Mouse (Mus musculus) spleen, postnatal 0 days (tissue): ENCODE data around the gene Cadps2. TPM values are rescaled to one million over a fixed set of nuclear protein-coding genes. Genes with fewer than 3 reads are reported as not detected.

ENCODE experiments used
- polyA plus RNA-seq: library from polyadenylated mRNA; unstranded; fragments of >200 nt; fragmentation: Nextera tagmentation; extraction: Ambion mirVana; gene quantifications from 2 replicates; pipeline ENCODE4 v1.2.1, GENCODE M21; 2015

Cadps2 gene
- polyA plus RNA-seq = 1.8 and 2.3 TPM in 2 replicates

GRCm38 (mm10) chr6:23839009-23839811 is at the start of gene Cadps2:
Gene Cadps2 (minus strand): TSS chr6:23839421.

GRCm38 (mm10) chr6:23655036-23655435 is 184.2 kb downstream of the Cadps2 start, which contains the start of gene Rnf148:
Gene Rnf148 (minus strand): TSS chr6:23655136.

GRCm38 (mm10) chr6:23650205-23650604 is 189.0 kb downstream of the Cadps2 start, which contains the start of gene Rnf133:
Gene Rnf133 (minus strand): TSS chr6:23650305.

GRCm38 (mm10) chr6:23248313-23249052 is 590.7 kb downstream of the Cadps2 start, which contains the start of gene Fezf1:
Gene Fezf1 (minus strand): TSS chr6:23248362.

Other genes starting within 250 kb of the Cadps2 start
- 0.13 TPM in 1 of 2 replicates, not detected in the other for gene Rnf133, start 189.1 kb downstream of the Cadps2 start, polyA plus RNA-seq
- gene Rnf148, start 184.3 kb downstream of the Cadps2 start, polyA plus RNA-seq = 0.10 TPM in 1 of 2 replicates, not detected in the other
- gene Tas2r118, start 130.6 kb upstream of the Cadps2 start, polyA plus RNA-seq = not detected in 2 replicates